Mouse (Mus musculus) kidney, embryonic 15.5 days (tissue): ENCODE measurements around the gene Urad. TPM values are rescaled to one million over a fixed set of nuclear protein-coding genes. Genes with fewer than 3 reads are reported as not detected.

Experiments
- ATAC-seq: fragments of 200-750 bp; cut with Nextera tagmentation; replicated peaks from 2 replicates; pipeline ENCODE4 v1.8.0; 2017; ENCODE audit warnings: moderate TSS enrichment; ENCODE audit not compliant: low FRiP score
- H3K27ac ChIP-seq: fragments of 300-500 bp; sonication (generic); 2 replicates; pipeline ENCODE4 v1.5.1; 2015; ENCODE audit warnings: mild to moderate bottlenecking, inconsistent platforms
- H3K27me3 ChIP-seq: fragments of 300-500 bp; sonication (generic); 2 replicates; pipeline ENCODE4 v1.6.1; 2015; ENCODE audit warnings: inconsistent platforms
- H3K36me3 ChIP-seq: fragments of 300-500 bp; sonication (generic); 2 replicates; pipeline ENCODE4 v1.6.1; 2015; ENCODE audit warnings: inconsistent platforms
- H3K4me1 ChIP-seq: fragments of 300-500 bp; sonication (generic); 2 replicates; pipeline ENCODE4 v1.6.1; 2015; ENCODE audit warnings: inconsistent platforms
- H3K4me2 ChIP-seq: fragments of 300-500 bp; sonication (generic); 2 replicates; pipeline ENCODE4 v1.6.1; 2015; ENCODE audit warnings: moderate library complexity, mild to moderate bottlenecking, inconsistent platforms
- H3K4me3 ChIP-seq: fragments of 300-500 bp; sonication (generic); replicated peaks from 2 replicates; pipeline ENCODE4 v1.5.1; 2015; ENCODE audit warnings: mild to moderate bottlenecking, inconsistent platforms
- H3K9ac ChIP-seq: fragments of 300-500 bp; sonication (generic); 2 replicates; pipeline ENCODE4 v1.6.1; 2015; ENCODE audit warnings: mild to moderate bottlenecking, inconsistent platforms
- H3K9me3 ChIP-seq: fragments of 300-500 bp; sonication (generic); replicated peaks from 2 replicates; pipeline ENCODE4 v1.6.1; 2016; ENCODE audit warnings: inconsistent platforms
- WGBS: fragments of 180-500 bp; shearing (Covaris S2); methylation state at CpG from one replicate; pipeline ENCODE4 v1.1.7; 2015; ENCODE audit warnings: mixed read lengths; 5-methylcytosine and 5-hydroxymethylcytosine counted together
- polyA plus RNA-seq: library from polyadenylated mRNA; unstranded; fragments of >200 nt; fragmentation: Nextera tagmentation; extraction: Ambion mirVana; gene quantifications from 2 replicates; pipeline ENCODE4 v1.2.1, GENCODE M21; 2015

Urad gene
- polyA plus RNA-seq, 1 experiment from 2014 or later: not detected

DNA sequence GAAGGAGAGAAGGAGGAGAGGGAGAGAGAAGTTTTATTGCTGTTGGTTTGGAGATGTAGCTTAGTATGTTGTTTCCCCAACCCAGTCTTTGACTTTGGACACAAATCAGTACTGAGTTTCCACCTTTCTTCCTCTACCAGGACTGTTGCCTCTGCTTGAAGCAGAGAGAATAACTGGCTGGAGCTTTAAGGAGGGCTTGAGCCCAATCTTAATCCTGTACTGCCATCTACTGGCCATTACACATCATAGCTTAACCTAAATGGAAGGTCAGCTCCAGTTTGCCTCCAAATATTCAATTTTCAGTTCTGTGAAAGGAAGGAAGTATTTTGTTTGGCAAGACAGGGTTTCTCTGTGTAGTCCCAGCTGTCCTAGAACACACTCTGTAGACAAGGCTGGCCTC is 2.6 kb downstream of the Urad start:
- H3K27me3 ChIP-seq: peaks cover 81% of the 10 kb centered on the region

DNA sequence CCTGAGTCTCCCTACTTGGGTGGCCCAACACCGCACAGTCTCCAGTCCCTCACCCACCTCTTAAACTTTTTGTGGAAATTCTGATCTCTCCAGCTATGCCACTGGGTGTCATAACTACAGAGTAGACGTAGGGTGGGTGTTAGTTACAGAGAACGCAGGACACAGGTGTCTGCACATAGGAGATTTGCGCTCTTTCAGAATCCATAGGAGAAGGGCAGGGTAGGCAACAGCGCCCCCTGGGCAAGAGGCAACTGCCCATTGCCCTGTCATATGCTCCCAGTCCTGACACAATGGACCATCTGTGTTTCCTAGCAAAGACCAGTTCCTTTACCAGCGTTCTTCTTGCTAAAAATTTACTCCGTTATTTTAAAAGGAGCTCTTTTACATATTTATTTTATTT is 4.2 kb downstream of the Urad start:
- H3K4me1 ChIP-seq: peaks cover 11% of the 10 kb centered on the region
- WGBS: 31% methylated on average over 7 of the region's 7 CpGs
- H3K9me3 ChIP-seq: no peaks in the 10 kb centered on the region
- H3K4me2 ChIP-seq: no peak overlapping the region
- ATAC-seq: no peak
- H3K27me3 ChIP-seq: peaks cover 93% of the 10 kb centered on the region
- H3K4me3 ChIP-seq: no peak overlapping the region
- no peaks in the 10 kb centered on the region for H3K36me3 ChIP-seq
- H3K27ac ChIP-seq: no peak overlapping the region
- H3K9ac ChIP-seq: no peak overlapping the region

More for the DNA sequence above, 2.6 kb downstream of the Urad start:
- Histone ChIP-seq H3K27ac (no peak overlapping the region), H3K9ac (no peak overlapping the region), H3K9me3 (no peaks in the 10 kb centered on the region), H3K4me3 (no peak overlapping the region), H3K36me3 (no peaks in the 10 kb centered on the region), H3K4me2 (no peak overlapping the region), H3K4me1 (peaks cover 11% of the 10 kb centered on the region)
- ATAC-seq: 0 out of 2 replicates have a peak, but pooled peaks have one; percentile 31

DNA sequence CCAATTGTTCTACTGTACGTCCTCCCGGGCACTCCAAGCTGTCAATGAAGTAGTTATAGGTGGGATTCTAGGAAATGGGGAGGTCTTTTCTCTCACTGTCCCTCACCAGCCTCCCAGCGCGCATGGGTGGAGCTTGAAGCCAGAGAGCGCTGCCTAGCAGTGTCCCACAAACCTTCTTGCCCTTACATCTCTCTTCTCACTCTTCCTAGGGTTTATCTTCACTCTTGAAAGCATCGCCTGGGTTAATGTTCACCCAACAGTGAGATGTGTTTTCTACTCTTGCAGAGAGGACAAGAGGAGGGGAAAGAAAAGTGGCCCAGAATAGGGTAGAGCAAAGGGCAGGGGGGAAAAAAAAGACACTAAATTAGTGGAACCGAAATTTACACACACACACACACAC is 4.9 kb downstream of the Urad start:
- Histone ChIP-seq H3K9ac (no peak overlapping the region), H3K27me3 (peaks cover 93% of the 10 kb centered on the region), H3K36me3 (no peaks in the 10 kb centered on the region), H3K27ac (no peak overlapping the region), H3K4me1 (peaks cover 11% of the 10 kb centered on the region), H3K4me3 (no peak overlapping the region), H3K4me2 (no peak overlapping the region), H3K9me3 (no peaks in the 10 kb centered on the region)
- 0 out of 2 replicates have a peak, but pooled peaks have one; percentile 19 for ATAC-seq
- WGBS: 4% methylated on average over 7 of the region's 7 CpGs

DNA sequence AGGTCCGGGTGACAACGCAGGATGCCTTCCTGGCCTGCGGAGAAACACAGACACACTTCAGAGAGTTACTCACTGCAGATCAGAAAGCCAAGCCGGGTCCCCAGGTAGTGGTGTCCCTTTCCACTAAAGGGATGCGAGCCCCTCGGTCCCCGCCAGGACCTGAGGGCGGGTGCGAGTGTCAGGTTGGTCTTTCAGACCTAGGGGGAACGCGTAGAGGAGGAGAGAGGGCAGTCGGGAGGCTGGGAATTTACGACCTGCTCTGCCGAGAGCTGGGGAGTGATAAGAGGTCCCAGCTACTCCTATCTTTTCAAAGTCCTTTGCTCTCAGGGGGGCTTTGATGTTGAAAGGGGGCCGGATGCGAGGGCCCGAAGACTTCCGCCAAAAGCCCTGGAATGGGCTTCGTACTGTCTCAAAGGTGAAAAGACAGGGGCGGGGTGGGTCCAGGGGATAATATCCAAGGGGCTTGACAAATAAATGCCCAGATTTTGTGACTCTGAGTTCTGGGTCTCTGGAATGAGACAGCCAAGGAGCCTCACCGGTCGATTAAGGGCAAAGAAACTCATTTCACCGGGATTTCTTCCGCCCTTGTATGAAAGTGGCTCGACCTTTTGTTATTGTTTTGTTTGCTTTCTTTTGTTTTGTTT is 6.7 kb downstream of the Urad start:
- no peak overlapping the region for H3K9ac ChIP-seq
- no peak for ATAC-seq
- H3K27me3 ChIP-seq: peaks cover 95% of the 10 kb centered on the region
- H3K9me3 ChIP-seq: no peaks in the 10 kb centered on the region
- H3K4me1 ChIP-seq: peaks cover 11% of the 10 kb centered on the region
- H3K4me3 ChIP-seq: peak overlapping the region; percentile 11; the same call in 1 of the 2 replicates
- no peaks in the 10 kb centered on the region for H3K36me3 ChIP-seq
- no peak overlapping the region for H3K27ac ChIP-seq
- peak overlapping the region; percentile 20 for H3K4me2 ChIP-seq
- under 1% methylated on average over 25 of the region's 25 CpGs for WGBS

DNA sequence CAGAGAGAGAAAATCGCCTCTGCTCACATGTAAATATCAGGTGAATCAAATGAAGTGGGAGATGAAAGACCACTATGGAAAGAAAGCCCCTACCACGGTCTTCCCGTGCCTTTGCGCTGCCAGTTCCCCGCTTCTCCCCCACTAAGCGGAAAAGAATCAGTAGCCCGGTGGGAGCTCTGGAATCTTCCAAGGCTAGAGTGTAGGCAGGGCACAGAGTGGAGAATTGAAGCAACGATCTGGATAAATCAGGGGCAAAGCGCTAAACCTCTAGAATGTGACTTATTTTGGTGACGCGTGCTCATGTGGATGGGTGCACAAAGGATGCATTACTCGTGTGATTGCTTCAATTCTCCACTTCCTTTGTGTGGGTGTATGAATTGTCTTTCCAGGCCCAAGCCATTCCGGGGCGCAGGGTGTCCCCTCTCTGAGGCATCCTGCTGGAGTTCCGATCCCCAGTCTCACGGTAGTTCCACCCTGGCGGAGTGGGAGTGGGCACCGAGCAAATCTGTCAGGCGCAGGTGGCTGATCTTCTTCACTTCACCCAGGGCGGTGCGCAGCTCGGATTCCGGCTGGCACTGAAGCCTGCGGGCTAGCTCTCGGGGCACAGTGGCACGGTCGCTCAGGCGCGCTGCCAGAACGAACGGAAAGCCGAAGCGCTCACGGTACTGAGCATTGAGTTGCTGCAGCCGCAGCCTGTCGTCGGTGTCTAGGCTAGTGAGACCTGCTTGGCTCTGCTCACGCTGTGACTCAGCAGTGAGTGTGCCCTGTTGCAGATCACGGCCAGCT is 7.4 kb downstream of the Urad start:
- H3K4me2 ChIP-seq: peak overlapping the region; percentile 20
- H3K4me3 ChIP-seq: peak overlapping the region; percentile 11; the same call in 1 of the 2 replicates
- 1% methylated on average over 39 of the region's 39 CpGs for WGBS
- no peak for ATAC-seq
- no peaks in the 10 kb centered on the region for H3K36me3 ChIP-seq
- H3K27me3 ChIP-seq: peaks cover 95% of the 10 kb centered on the region
- no peaks in the 10 kb centered on the region for H3K9me3 ChIP-seq
- no peak overlapping the region for H3K27ac ChIP-seq
- H3K4me1 ChIP-seq: peaks cover 11% of the 10 kb centered on the region
- H3K9ac ChIP-seq: no peak overlapping the region

DNA sequence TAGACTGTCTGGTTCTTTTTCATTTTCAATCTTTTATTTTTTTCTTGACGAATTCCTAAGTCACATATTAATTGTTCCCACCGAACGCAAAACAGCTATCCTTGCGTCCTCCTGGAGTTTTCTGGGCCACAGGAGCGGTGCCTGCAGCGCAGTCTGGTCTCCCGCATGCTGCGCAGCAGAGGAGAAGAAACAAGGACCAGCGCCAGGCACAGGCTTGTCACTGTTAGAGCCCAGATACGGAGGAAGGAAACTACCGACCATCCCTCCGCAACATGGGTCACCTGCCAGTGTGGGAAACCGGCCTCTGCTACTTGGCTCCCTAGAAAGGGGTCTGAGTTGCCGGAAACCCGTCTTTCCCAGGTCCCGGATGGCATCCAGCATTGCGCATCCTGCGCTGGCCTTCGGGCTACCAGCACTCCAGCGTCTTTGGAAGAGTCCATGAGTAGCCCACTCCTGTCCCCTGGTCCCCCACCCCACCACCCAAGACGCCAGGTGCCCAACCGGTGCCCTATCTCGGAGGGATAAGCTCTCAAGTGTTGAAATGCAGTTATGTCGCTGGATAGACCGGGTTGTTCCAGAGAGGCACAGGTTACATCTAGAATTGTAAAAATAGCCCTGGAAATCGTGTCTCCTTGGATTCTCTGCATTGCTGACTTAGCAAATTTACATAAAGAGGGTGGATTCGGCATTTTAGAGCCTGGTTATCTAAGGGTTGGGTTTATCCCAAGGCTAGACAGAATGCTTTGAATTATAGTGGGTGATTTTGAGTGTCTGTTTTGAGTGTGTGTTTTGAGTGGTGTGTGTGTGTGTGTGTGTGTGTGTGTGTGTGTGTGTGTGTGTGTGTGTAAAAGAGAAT is 9.2 kb downstream of the Urad start:
- whole genome bisulfite sequencing: 2% methylated on average over 27 of the region's 27 CpGs
- no peak overlapping the region for H3K4me2 ChIP-seq
- no peak for ATAC-seq
- peaks cover 11% of the 10 kb centered on the region for H3K4me1 ChIP-seq
- no peak overlapping the region for H3K4me3 ChIP-seq
- peaks cover 100% of the 10 kb centered on the region for H3K27me3 ChIP-seq
- H3K9ac ChIP-seq: no peak overlapping the region
- H3K9me3 ChIP-seq: no peaks in the 10 kb centered on the region
- no peaks in the 10 kb centered on the region for H3K36me3 ChIP-seq
- H3K27ac ChIP-seq: no peak overlapping the region

DNA sequence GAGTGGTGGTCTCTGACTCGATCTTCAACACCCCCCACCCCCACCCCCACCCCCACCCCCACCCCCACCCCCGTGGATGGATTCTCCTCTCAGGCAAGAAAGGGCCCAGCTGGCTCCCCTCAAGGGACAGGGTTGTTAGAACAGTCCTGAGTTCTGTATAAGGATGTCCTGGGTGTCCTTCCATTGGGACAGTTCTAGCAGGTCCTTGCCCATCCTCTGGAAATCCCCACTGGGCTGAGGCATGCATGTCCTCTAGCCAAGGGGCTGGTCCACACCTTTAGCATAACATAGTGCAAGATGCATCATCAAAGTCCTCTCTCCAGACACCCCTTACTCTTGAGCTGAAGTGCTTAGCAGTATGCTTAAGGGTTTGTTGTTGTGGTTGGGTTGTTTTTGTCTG is 12.5 kb downstream of the Urad start:
- Histone ChIP-seq H3K4me3 (no peak overlapping the region), H3K27ac (no peak overlapping the region), H3K27me3 (peaks cover 100% of the 10 kb centered on the region), H3K9me3 (no peaks in the 10 kb centered on the region), H3K9ac (no peak overlapping the region), H3K36me3 (no peaks in the 10 kb centered on the region), H3K4me1 (peaks cover 23% of the 10 kb centered on the region), H3K4me2 (no peak overlapping the region)
- WGBS: 8% methylated on average over 2 of the region's 2 CpGs
- ATAC-seq: no peak

DNA sequence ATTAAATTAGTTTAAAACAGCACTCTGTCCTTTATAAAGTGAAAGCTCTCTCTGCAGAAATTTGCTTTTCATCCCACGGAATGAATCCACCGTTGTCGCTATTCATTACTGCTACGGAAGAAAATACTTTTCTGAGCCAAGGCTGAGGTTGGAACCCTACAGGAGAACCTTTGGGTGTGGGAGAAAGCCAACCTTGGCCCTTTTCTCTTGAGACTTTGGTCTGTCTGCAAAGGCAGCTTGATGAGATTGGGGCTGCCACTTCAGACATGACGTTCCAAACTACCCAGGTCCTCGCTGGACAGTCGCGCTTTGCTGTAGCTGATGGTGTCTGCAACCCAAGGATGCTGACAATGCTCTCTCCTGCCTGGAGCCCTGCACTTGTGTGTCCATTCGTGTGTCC is 13.8 kb downstream of the Urad start:
- no peaks in the 10 kb centered on the region for H3K9me3 ChIP-seq
- H3K9ac ChIP-seq: no peak overlapping the region
- no peak overlapping the region for H3K27ac ChIP-seq
- H3K27me3 ChIP-seq: peaks cover 100% of the 10 kb centered on the region
- no peaks in the 10 kb centered on the region for H3K36me3 ChIP-seq
- H3K4me1 ChIP-seq: peaks cover 29% of the 10 kb centered on the region
- no peak overlapping the region for H3K4me3 ChIP-seq
- no peak for ATAC-seq
- H3K4me2 ChIP-seq: no peak overlapping the region
- WGBS: 8% methylated on average over 9 of the region's 9 CpGs

DNA sequence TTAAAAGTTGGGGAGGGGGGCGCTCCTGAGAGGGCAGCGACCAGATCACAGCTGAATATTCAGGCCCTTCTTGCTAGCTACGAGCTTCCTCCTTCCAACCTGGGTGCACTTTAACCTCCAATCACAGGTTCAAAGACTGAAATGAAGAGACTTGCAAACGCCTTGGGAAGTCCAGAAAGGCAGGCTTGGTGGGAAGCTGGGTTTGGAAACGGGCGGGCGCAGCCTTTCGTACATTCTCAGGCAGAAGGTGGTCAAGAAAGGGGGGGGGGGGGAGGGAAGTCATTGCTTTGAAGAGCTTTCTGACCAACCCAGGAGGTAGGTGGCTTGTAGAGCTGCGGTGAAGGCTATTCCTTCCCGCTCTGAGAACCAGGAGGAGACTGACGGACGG is 14.8 kb downstream of the Urad start:
- H3K27ac ChIP-seq: no peak overlapping the region
- H3K36me3 ChIP-seq: no peaks in the 10 kb centered on the region
- WGBS: 3% methylated on average over 12 of the region's 12 CpGs
- 0 out of 2 replicates have a peak overlapping the region, but pooled peaks have one; percentile 25 for H3K4me3 ChIP-seq
- no peak overlapping the region for H3K4me2 ChIP-seq
- peaks cover 100% of the 10 kb centered on the region for H3K27me3 ChIP-seq
- no peaks in the 10 kb centered on the region for H3K9me3 ChIP-seq
- H3K4me1 ChIP-seq: peaks cover 29% of the 10 kb centered on the region
- no peak for ATAC-seq
- no peak overlapping the region for H3K9ac ChIP-seq

DNA sequence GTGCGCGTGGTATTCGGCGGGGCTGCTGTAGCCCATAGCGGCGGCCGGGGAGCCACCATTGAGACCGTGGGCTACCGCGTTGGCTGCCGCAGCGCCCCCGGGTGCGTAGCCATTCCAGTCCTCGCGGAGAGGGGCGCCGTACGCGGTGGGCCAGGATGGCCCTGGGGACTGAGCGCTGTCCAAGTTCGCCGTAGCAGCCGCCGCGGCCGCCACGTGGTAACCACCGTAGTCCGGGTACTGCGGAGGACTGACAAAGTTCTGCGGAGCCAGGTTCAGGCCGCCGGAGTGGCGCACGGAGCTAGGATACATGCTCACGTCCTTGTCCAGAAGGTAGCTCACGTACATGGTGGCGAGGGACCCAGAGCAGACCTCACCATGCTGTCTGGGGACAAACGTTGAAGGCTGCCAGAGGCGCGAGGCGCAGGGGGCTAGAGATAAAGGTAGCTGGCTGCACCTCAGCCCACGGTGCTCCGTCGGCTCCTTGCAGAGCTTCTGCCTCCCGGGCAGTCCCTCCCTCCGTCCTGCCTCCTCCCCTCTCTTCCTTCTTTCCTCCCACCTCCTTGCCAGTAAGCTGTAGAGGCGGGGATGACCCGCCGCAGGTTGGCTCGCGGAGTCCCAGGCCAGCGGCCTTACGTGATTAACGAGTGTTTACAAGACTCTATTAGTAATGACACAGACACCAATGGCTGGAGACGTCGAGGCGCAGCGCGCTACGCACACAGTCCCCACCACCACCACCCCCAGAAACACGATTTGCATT is 15.4 kb downstream of the Urad start, which contains the start of gene Cdx2:
TSS of gene Cdx2 (minus strand) at position 633 of the 760 bp plus-strand sequence.
- Histone ChIP-seq H3K4me1 (peaks cover 29% of the 10 kb centered on the region), H3K27ac (no peak within 1 kb of the TSS), H3K4me2 (peak within 1 kb of the TSS; percentile 36), H3K9me3 (no peaks in the 10 kb centered on the region), H3K36me3 (no peaks in the 10 kb centered on the region), H3K4me3 (peak within 1 kb of the TSS; percentile 25), H3K27me3 (peaks cover 100% of the 10 kb centered on the region), H3K9ac (no peak within 1 kb of the TSS)
- WGBS: under 1% methylated on average over 63 of the region's 63 CpGs
- 0 out of 2 replicates have a peak, but pooled peaks have one; percentile 26 for ATAC-seq

DNA sequence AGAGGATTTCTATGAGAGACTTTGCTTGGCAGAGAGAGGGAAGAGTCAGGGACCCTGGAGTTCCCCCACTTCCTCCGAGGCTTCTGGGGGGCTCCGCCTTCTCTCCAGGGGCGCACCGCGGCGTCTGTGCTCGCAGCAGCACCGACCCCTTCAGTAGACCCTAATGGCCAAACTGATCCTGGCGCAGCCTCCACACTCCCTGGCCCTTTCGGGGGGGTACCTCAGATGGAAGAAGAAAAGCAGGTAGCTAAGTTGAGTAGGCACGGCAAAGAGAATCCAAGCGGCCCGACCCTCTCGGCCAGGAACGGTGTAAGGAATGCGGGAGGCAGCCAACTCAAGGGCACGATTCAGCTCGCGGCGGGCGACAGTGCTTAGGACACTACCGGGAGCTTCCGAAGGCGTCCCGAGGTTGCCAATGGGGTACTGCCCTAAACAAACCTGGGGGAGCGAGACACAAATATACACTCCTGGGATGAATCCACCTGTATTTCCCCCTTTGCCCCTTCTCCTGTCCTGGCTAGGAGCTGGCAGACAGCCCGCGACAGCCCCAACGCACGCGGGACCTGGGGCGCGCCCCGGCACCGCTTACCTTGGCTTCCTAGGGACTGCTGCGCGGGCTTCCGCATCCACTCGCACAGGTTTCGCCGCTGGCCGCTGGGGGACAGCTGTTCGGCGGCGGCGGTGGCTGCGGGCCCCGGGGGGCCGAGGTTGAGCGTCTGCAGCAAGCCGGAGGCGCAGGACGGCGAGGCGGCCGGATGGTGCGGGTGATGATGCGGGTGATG is 16.2 kb downstream of the Urad start:
- no peaks in the 10 kb centered on the region for H3K9me3 ChIP-seq
- H3K27ac ChIP-seq: no peak overlapping the region
- H3K4me3 ChIP-seq: peak overlapping the region; percentile 25
- no peak overlapping the region for H3K9ac ChIP-seq
- H3K4me1 ChIP-seq: peaks cover 32% of the 10 kb centered on the region
- H3K4me2 ChIP-seq: peak overlapping the region; percentile 36
- WGBS: under 1% methylated on average over 55 of the region's 58 CpGs
- H3K27me3 ChIP-seq: peaks cover 100% of the 10 kb centered on the region
- no peaks in the 10 kb centered on the region for H3K36me3 ChIP-seq
- ATAC-seq: no peak
